Mouse (Mus musculus): ENCODE results near the gene Macrod2.

- TF ChIP-seq GATA1 (IDR thresholded peaks at IDR 0.05; ENCODE audit: borderline replicate concordance, low read length) (no peak), FLI1 (IDR thresholded peaks at IDR 0.05; ENCODE audit: low read length) (no peak)
Measured at GRCm38 (mm10) chr2:141800909-141801308, 1405.8 kb downstream of the Macrod2 start.

Measured in megakaryocyte, embryonic 14.5 days (primary cell).